Mouse (Mus musculus) C2C12 (cell line): ENCODE results near the gene Wdsub1. TPM values are rescaled to one million over a fixed set of nuclear protein-coding genes. Genes with fewer than 3 reads are reported as not detected.

Experiments
- H3K27me3 ChIP-seq: one replicate; pipeline ENCODE4 v1.6.1; 2011; ENCODE audit not compliant: control insufficient read depth, insufficient read depth, insufficient read length
- H3K36me3 ChIP-seq: one replicate; pipeline ENCODE4 v1.6.1; 2011; ENCODE audit not compliant: control insufficient read depth, insufficient read depth
- H3K4me3 ChIP-seq: one replicate; pipeline ENCODE4 v1.5.1; 2011; ENCODE audit warnings: mild to moderate bottlenecking, control low read depth; ENCODE audit not compliant: poor library complexity, insufficient read depth, severe bottlenecking
- H3K79me2 ChIP-seq: one replicate; pipeline ENCODE4 v1.6.1; 2011; ENCODE audit not compliant: control insufficient read depth, insufficient read depth
- H3K79me3 ChIP-seq: one replicate; pipeline ENCODE4 v1.6.1; 2011; ENCODE audit warnings: low read depth, control low read depth
- H3ac ChIP-seq: one replicate; pipeline ENCODE3; 2011; ENCODE audit warnings: low read depth; ENCODE audit not compliant: control insufficient read depth, insufficient read length
- CEBPB ChIP-seq: IDR thresholded peaks from one replicate; pipeline ENCODE4 v1.6.1; 2011; ENCODE audit warnings: low read depth, mild to moderate bottlenecking, control low read depth, moderate library complexity
- CTCF ChIP-seq: IDR thresholded peaks from one replicate; pipeline ENCODE4 v1.5.1; 2011; ENCODE audit not compliant: control insufficient read depth, insufficient read depth, insufficient read length
- FOSL1 ChIP-seq: IDR thresholded peaks from one replicate; pipeline ENCODE4 v1.8.0; 2011; ENCODE audit warnings: mild to moderate bottlenecking, low read length; ENCODE audit not compliant: poor library complexity, insufficient read depth, severe bottlenecking
- MAX ChIP-seq: IDR thresholded peaks from one replicate; pipeline ENCODE4 v1.6.1; 2011; ENCODE audit warnings: mild to moderate bottlenecking, control low read depth
- MYOD1 ChIP-seq: IDR thresholded peaks from one replicate; pipeline ENCODE4 v1.6.1; 2011; ENCODE audit warnings: low read depth; ENCODE audit not compliant: control insufficient read depth, insufficient read length
- MYOG ChIP-seq: IDR thresholded peaks from one replicate; pipeline ENCODE4 v1.6.1; 2011; ENCODE audit not compliant: control insufficient read depth, insufficient read length; ENCODE audit errors: extremely low read depth
- USF1 ChIP-seq: IDR thresholded peaks from one replicate; pipeline ENCODE4 v1.6.1; 2011; ENCODE audit warnings: low read depth, mild to moderate bottlenecking, control low read depth, moderate library complexity
- polyA plus RNA-seq: library from polyadenylated mRNA; unstranded; fragments of >200 nt; fragmentation: generic; extraction: Trizol; gene quantifications from one replicate; pipeline ENCODE4 v1.2.1, GENCODE M21; 2012; ENCODE audit warnings: missing spikeins

Wdsub1 gene
- polyA plus RNA-seq, 1 experiment: 20.0 TPM

DNA sequence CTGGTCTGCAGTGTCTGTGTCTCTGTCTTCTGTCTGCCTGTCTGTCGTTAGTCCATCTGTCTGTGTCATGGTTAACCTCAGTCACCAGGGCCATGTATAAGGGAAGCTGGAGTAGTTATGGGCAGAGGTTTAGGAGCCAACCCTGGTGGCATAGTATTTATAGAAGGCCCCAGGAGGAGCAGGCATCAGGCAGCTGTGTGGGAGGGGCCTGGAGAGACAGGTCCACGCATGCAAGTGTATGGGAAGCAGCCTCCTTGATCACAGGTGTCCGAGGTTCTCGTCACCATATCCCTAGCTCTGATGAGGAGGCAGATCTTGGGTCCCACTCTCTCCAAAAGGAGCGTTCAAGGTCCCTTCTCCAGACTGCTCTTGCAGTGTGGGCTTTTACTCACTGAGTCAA is 51.5 kb downstream of the Wdsub1 start:
- H3K27me3 ChIP-seq: no peaks in the 10 kb centered on the region
- TF ChIP-seq MYOD1 (no peak), CTCF (no peak), MYOG (no peak), CEBPB (no peak), USF1 (no peak), MAX (no peak), FOSL1 (no peak)
- no peaks in the 10 kb centered on the region for H3K79me3 ChIP-seq
- no peak overlapping the region for H3ac ChIP-seq
- no peak overlapping the region for H3K4me3 ChIP-seq
- H3K79me2 ChIP-seq: no peaks in the 10 kb centered on the region
- peaks cover 63% of the 10 kb centered on the region for H3K36me3 ChIP-seq

DNA sequence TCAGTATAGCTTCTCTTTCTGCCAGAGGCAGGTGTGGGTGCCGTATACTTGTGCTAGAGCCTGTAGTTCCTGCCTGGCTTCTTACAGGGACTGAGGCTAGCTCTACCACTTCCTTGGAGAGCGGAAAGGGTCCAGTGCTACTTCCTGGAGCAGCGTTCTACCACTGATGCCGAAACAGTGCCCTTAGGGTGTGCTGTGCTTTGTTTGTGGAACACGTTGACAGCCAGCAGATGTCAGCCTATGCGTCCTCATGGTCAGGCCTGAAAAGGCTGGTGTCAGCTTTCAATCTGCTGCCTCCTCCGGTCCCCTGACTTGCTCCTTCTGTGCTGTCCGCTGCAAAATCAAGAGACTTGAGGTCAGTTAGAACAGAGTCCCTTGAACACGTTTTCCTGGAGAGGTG is 52.2 kb downstream of the Wdsub1 start:
- Histone ChIP-seq H3ac (no peak overlapping the region), H3K4me3 (no peak overlapping the region), H3K27me3 (no peaks in the 10 kb centered on the region), H3K36me3 (peaks cover 63% of the 10 kb centered on the region), H3K79me3 (no peaks in the 10 kb centered on the region), H3K79me2 (no peaks in the 10 kb centered on the region)
- TF ChIP-seq MYOD1: no peak
- no peak for TF ChIP-seq FOSL1
- TF ChIP-seq CEBPB: no peak
- no peak for TF ChIP-seq USF1
- no peak for TF ChIP-seq CTCF
- no peak for TF ChIP-seq MAX
- TF ChIP-seq MYOG: no peak

DNA sequence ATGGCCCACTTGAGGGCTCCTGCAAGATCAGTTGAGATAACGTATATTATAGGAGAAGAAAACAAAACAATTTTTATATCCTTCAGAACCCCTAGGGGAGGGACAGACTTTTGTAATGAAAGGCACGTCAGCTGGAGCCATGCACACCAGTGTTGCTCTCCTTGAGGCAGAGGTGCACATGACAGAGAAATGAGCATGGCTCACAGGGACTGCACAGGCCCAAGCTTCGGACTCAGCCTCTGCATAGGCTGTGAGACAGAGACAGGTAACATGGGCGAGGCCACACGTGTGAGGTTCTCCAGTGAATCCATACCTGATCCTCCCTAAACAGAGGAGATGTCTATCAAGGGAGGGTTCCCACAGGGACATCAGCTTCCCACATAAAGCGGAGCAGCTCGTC is 52.7 kb downstream of the Wdsub1 start:
- no peak for TF ChIP-seq FOSL1
- H3K4me3 ChIP-seq: no peak overlapping the region
- no peaks in the 10 kb centered on the region for H3K79me2 ChIP-seq
- H3K27me3 ChIP-seq: no peaks in the 10 kb centered on the region
- no peak overlapping the region for H3ac ChIP-seq
- H3K36me3 ChIP-seq: peaks cover 63% of the 10 kb centered on the region
- H3K79me3 ChIP-seq: no peaks in the 10 kb centered on the region

DNA sequence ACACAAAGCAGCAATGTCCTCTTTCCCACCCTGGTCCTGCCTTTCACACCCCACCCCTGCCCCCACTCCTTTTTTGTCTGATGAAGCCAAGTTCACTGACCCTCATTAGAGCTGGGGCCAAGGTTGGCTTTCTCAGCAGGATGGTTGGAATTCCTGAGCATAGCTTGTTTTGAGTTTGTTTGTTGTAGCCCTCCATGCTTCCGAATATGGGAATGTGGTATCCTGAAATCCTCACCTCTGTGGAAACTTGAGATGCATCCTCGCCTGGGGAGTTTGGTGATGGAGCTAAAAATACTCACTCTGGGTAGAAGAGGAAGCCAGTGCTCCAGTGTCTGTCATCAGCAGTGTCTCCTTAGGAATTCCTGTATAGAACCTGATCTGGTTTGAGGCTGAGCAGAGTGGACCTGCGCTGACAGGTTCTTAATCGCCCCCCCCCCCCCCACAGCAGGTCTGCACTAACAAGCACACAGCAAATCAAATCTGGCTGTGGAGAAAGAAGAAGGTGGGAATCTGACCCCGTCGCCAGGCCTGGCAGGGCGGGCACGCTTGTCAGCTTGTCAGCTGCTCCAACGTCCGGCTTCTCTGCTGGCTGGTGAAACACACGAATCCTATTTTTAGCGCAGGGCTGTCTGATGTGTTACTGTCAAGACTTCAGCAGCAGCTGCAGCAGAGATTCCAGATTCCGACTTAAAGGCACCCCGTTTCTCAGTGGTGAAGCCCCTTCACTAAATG is 53.4 kb downstream of the Wdsub1 start:
- Histone ChIP-seq H3K27me3 (no peaks in the 10 kb centered on the region), H3K36me3 (peaks cover 58% of the 10 kb centered on the region), H3K79me2 (no peaks in the 10 kb centered on the region), H3ac (no peak overlapping the region), H3K4me3 (no peak overlapping the region), H3K79me3 (no peaks in the 10 kb centered on the region)
- no peak for TF ChIP-seq CTCF
- TF ChIP-seq MYOG: no peak
- no peak for TF ChIP-seq MAX
- TF ChIP-seq FOSL1: no peak
- no peak for TF ChIP-seq MYOD1
- TF ChIP-seq CEBPB: no peak
- TF ChIP-seq USF1: no peak

DNA sequence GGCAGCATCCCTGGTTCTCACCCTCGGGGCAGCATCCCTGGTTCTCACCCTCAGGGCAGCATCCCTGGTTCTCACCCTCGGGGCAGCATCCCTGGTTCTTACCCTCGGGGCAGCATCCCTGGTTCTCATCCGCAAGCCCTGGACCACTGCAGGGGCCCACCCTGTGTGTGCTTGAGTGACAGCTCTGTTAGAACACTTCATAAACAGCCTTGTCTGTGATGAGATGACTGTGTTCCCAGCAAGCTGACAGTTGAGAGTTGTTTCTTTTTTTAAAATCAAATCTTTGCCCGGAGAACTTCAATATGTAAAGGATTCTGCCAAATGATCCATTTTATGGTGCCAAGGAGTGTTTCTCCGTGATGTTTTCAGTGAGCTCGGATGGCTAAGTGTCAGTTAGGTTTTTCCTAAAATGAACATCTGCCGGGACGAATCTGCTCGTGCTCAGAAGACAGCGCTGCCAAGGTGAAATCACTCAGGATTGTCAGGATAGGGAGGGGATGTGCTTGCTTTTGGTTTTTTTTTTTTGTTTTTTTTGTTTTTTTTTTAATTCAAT is 54.2 kb downstream of the Wdsub1 start:
- Histone ChIP-seq H3ac (no peak overlapping the region), H3K36me3 (peaks cover 55% of the 10 kb centered on the region)

DNA sequence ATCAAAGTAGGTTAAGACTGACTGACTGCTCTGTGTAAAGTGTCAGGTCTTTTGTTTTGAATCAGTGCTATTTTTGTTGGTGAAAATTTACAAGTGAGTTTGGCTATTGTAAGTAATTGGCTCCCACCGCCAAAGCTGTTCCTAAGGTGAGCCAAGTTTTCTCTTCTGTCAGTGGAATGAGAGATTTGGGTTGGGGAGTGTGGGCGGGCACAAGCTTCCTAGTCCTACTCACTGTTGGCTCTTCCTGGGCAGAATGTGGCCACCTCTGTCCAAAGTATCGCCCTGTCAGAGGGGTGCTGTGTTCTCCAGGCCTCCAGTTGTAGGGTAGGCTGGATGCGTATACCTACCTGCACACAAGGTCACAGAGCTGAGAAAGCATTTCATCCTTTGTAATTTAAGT is 57.0 kb downstream of the Wdsub1 start:
- peaks cover 63% of the 10 kb centered on the region for H3K36me3 ChIP-seq
- H3K27me3 ChIP-seq: no peaks in the 10 kb centered on the region
- H3ac ChIP-seq: no peak overlapping the region
- H3K79me2 ChIP-seq: no peaks in the 10 kb centered on the region
- no peak overlapping the region for H3K4me3 ChIP-seq
- H3K79me3 ChIP-seq: no peaks in the 10 kb centered on the region
- TF ChIP-seq MYOG (no peak), CEBPB (no peak), CTCF (no peak), MYOD1 (no peak), USF1 (no peak), MAX (no peak), FOSL1 (no peak)

More for the DNA sequence above, 54.2 kb downstream of the Wdsub1 start:
- TF ChIP-seq MYOD1: no peak
- TF ChIP-seq MYOG: no peak
- TF ChIP-seq FOSL1: no peak
- TF ChIP-seq MAX: no peak
- TF ChIP-seq USF1: no peak
- TF ChIP-seq CEBPB: no peak
- Histone ChIP-seq H3K27me3 (no peaks in the 10 kb centered on the region), H3K79me3 (no peaks in the 10 kb centered on the region), H3K79me2 (no peaks in the 10 kb centered on the region), H3K4me3 (no peak overlapping the region)
